Mouse (Mus musculus): ENCODE measurements around the gene 1700013F07Rik.
A peak's percentile ranks its signal among the peaks of the same experiment; 100 is the strongest.
"Not testable (repeated sequence)": the region's sequence is repeated elsewhere in the genome, so short reads cannot be mapped to it uniquely, and the experiment has no call there.

Gene 1700013F07Rik

DNA sequence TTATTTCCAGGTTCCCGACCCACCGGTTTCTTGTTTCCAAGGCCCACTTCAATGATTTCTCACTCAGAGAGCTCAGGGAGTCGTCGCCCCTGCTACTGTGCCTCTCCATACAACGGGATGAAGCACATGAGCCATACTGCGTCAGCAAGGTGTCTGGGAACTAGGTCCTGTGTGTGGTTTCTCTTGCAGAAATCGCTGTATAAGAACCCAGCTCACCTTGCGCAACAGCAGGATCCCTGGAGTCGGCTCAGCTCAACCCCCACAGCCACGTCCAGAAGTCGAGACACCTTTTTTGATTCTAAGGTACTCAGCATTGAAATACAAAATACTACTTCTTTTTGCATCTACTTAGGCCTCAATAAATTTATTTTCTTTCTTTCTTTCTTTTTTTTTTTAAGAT lies 8.3 kb downstream of the 1700013F07Rik start:
- DNase-seq (ENCODE audit: extremely low spot score, low read depth, low spot score): no peak

DNA sequence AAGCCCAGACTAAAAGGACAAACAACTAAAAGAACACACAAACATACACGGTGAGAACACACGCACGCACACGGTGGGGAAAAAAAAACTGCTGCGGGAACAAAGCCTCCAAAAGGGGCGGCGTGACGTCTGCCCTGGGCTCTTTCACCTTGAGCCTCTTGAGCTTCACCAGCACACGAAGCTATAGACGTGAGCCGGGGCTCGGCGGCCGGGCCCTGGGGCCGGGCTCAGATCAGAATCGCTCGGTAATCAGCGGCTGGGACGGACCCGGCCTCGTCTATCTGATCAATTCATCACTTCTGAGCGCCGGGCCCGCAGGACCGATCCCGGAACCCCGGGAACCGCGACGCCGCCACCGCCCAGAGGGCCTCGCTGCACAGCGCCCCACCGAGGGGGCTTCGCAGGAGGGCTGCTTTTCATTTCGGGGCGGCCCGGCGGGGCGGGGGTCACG lies 20.2 kb downstream of the 1700013F07Rik start:
- no peak for DNase-seq (ENCODE audit: extremely low spot score, low read depth, low spot score)

DNA sequence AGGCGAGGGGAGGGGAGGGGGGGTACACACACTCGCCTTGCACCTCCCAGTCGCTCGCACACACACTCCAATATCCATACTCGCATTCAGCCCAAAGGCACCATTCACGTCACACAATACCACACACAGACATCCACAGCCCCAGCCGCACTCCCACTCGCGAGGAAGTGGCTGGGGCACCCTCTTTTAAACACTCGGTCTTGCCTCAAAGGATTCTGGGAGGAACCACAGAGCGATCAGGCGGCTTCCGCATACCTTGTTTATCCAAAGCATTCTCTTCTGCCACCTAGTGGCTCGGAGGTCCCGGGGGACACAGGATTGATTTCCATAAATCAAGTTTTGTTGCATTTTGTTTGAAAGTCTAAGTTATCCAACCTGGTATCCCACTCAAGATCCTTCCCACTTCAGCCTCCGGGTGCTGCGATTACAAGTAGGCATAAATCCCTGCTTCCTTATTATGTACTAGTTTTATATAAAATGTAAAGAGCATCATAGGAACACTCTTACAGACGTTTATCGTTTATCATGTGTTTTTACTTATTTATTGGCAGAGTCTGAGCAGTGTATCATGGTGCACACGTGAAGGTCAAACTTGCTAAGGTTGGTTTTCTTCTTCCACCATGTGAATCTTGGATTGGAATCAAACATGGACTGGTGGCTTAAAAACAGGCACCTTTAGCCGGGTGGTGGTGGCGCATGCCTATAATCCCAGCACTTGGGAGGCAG lies 20.8 kb downstream of the 1700013F07Rik start:
- DNase-seq (ENCODE audit: extremely low spot score, low read depth, low spot score): peak; percentile 88

DNA sequence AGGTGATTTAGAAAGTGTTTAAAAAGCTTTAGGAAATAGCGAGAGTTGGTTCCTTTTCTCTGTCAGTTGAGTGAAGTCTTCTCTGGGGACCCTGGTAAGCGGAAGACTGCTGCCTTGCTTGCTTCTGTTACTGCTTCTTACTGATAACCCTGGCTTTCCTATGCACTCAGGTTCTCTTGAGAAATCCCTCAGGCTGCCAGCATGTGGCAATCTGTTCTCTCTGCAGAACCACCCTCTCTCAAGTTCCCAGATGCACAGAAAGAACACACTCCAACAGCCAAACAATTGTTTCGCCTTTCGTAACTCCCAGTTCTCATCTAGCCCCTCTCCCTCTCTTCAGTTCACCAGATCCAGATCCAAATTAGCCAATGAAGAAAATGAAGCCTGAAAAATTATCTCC lies 23.9 kb downstream of the 1700013F07Rik start:
- no peak for DNase-seq (ENCODE audit: extremely low spot score, low read depth, low spot score)

DNA sequence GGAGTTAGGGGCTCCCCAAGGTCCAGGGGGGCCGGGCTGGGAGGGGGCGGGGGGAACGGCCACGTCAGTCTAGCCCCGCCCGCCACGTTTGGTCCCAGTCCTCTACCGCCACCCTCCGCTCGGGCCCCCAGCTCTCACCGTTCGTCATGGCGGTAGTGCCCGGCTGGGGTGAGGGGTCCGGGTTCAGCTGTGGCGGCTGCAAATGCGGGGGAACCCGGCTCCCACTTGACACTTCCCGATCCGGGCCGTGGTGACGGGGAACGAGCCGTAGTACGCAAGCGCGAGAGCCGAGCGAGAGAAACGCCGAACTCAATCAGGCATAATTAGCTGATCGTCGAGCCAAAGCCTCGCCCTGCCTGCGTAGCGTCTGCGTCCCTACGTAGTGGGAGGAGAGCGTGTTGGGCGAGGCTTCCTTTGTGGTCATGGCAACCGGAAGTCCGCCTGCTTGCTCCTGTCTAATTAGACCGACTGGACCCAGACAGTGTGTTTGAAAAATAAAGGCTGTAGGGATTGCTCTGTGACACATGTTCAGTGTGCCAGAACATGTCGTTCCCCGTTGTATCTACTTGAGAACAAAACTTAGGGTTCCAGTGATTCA lies 28.3 kb downstream of the 1700013F07Rik start, which contains the start of gene Tmem167b:
Gene Tmem167b, minus strand, starts transcription at position 334 of the 598 bp plus-strand sequence.
- peak; percentile 98 for DNase-seq (ENCODE audit: extremely low spot score, low read depth, low spot score)

DNA sequence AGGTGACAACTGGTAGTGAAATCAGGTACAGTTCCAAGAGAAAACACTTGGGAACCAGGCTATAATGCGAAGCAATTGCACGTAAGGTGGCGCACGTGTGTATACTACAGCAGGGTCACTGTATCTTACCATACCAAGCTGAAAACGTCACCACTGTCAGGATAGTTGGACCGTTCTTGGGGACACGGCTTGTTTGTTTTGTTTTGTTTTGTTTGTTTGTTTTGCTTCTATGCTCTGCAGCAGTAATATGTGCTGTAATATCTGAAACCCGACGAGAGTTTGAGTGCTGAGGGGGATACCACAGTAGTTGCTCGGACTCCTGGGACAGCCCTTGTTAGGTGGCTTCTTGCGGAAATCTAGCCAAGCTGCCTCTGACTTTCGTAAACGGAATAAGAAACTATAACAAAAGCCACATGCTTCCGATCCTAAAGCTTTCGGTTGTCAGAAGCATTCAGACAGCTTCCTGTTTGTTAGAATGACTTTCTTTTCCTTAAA lies 28.9 kb downstream of the 1700013F07Rik start:
- DNase-seq (ENCODE audit: extremely low spot score, low read depth, low spot score): no peak

DNA sequence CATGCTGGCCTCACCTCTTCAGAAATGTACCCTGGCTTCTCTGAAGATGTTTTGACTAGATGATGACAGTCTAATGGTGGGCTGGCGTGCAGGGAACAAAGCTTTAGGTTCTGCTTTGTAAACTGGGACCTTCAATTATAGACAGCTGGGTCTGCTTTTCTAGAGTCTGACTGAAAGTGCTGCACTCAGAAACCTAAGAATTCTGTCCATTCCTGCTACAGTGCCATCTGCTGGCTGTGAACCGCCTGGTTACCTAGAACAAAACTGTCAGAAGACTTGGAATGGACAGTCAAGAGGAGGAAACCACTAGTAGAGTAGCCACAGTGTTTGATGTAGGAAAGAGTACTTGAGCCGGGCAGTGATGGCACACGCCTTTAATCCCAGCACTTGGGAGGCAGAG lies 29.4 kb downstream of the 1700013F07Rik start:
- DNase-seq (ENCODE audit: extremely low spot score, low read depth, low spot score): no peak

DNA sequence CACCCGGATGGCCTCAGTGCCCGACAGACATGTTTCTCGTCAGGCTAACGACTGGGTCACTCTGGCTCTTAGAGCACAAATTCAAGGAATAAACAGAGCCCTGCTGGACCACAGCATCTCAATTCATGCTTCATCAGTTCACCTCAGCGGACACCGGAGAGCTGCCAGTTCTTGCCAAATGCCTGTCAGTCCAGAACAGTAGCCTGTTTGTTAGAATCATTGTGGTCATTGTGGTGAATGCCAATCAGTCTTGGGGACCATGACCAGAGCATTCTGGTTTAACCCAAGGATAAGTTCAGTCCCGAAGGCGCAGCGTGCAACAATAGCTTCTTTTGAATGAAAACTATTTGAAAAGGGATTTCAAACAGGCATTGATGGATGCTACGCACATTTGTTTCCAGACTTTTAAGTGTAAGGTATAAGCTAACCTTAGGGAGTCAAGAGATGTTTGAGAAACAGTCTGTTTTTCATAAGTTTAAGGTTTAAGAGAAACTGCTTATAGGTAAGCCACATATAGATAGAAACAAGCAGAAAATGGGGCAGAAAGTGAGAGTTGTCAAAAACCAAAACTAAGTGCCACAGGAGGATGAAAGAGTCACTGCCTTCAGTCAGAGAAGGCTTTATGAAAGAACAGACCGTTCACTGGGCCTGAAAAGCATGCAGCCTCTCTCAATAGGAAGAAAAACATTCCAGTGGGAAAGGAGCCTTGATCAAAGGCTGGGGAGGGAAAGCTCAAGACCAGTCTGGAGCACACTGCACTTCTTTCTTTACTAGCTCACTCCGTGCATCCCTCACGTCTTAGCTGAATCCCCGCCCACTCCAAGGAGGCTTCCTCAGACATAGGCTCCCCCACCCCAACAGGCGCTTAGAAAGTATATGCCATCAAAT lies 34.3 kb downstream of the 1700013F07Rik start:
- DNase-seq (ENCODE audit: extremely low spot score, low read depth, low spot score): no peak

DNA sequence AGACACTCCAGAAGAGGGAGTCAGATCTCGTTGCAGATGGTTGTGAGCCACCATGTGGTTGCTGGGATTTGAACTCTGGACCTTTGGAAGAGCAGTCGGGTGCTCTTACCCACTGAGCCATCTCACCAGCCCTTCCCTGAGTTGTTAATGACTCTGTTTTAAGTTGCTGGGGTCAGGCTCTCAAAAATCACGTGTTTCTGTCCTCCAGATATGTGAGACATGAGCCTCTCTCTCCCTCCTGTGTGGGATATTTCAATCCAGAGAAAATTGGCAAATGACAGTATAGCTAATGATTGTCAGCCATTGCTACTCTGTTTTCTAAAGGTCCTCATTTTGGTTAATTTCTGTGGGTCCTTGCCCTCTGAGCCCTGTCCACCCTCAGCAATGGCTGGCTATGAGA lies 35.7 kb downstream of the 1700013F07Rik start:
- not testable (repeated sequence) for DNase-seq (ENCODE audit: extremely low spot score, low read depth, low spot score)

DNA sequence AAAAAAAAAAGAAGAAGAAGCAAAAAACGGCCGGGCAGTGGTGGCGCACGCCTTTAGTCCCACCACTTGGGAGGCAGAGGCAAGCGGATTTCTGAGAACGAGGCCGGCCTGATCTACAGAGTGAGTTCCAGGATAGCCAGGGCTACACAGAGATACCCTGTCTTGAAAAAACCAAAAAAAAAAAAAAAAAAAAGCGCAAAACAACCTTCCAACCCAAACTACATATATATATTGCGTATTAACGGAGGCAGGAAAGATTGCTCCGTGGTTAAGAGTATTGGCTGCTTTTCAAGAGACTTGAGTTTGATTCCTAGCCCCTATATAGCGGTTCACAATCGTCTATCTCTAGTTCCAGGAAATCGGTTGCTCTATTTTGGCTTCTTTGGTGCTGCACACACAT lies 36.9 kb downstream of the 1700013F07Rik start:
- no peak for DNase-seq (ENCODE audit: extremely low spot score, low read depth, low spot score)

DNA sequence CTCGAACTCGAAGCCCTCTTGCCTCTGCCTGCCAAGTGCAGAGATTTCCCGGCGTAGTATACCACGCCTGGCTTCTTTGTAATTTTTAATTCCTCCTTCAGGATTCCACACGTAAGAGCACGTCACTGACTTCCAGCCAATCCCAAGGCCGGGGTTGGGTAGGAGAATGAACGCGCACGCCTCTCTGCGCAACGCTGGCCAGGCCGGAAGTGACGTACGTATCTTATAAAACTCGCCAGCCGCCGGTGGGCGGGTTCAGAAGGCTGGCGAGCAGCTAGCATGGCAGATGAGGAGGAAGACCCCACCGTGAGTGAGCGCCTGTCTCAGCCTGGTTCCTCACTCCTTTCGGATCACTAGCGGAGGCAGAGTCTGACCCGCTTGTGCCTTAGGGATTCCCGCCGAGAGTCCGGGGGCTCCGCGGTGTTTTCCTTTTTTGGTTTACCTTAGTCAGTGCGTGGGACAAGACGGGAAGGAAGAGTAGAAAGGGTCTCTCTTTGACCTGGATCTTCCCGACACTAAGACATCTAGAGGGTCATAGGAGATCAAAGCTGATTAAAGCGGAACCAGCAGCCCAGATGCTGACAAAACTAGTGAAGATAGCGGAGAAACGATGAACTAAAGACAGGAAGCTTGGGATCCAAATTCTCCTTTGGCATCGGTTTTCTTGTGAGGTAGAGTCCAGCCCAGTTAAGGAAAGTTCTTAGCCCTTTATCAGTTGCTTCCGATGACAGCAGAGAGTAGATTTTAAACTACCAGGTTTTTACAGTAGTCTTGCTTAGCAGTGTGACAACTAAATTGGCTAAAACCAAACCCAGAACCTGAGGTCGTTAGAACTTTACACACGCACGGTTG lies 37.7 kb downstream of the 1700013F07Rik start, which contains the start of gene Taf13:
Gene Taf13, plus strand, starts transcription at position 256 of the 852 bp plus-strand sequence.
- DNase-seq (ENCODE audit: extremely low spot score, low read depth, low spot score): peak; percentile 93

DNA sequence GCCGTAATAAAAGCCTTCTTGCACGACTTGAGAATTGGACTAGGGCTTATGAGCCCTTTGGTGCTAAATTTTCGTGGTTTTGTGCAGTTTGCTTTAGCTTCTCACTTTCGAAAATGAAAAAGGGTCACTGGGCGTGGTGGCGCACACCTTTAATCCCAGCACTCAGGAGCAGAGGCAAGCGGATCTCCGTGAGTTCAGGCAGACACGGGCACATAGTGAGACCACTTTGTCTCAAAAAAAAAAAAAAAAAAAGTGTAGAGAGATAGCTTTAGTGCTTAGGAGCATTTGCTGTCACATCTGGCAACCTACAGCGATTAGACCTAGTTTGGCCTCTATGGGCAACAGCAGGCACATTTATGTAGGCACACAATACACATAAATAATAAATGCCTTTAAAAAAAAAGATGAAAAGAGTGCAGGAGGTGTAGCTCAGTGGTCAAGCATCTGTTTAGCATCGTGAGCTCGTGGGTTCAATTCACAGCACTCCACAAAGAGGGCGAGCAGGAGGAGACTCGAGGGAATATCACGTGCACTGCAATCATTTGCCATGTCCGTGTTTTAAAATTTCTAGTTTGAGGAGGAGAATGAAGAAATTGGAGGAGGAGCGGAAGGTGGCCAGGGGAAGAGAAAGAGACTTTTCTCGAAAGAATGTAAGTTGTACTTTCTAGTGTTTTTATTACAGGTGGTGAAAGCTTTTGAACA lies 38.5 kb downstream of the 1700013F07Rik start:
- DNase-seq (ENCODE audit: extremely low spot score, low read depth, low spot score): no peak

DNA sequence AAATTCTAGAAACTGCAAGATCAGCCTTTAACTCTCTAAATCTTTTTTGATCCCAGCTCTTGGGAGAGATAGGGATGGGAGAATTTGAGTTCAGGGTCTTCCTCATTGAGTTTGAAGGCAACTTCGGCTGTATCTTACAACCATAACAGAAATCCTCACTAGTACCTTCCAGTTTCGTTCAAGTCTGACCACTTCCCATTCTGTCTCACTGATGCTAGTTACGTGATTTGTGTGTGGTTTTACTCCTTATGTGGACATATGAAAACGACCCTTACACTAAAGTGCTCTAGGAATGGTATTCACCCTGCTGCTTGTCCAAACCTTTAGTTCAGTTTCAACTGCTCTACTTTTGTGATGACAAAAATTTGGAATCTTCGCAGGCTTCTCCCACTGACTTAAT lies 40.1 kb downstream of the 1700013F07Rik start:
- DNase-seq (ENCODE audit: extremely low spot score, low read depth, low spot score): no peak

DNA sequence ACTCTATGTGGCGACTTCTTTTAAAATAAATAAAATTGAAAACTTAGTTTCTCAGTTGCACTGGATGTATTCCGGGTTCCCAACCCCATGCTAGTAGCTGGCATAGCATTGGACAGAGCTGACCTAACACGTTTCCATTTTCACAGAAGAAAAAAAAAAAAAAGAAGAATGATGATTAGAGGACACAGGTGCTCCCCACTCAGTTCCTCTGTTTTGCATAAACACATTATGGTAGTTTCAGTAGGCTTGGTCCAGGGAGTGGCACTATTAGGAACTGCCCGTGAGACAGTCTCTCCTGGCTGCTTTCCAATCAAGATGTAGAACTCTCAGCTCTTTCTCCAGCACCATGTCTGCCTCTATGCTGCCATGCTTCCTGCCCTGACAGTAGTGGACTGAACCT lies 50.6 kb downstream of the 1700013F07Rik start:
- DNase-seq (ENCODE audit: extremely low spot score, low read depth, low spot score): no peak

DNA sequence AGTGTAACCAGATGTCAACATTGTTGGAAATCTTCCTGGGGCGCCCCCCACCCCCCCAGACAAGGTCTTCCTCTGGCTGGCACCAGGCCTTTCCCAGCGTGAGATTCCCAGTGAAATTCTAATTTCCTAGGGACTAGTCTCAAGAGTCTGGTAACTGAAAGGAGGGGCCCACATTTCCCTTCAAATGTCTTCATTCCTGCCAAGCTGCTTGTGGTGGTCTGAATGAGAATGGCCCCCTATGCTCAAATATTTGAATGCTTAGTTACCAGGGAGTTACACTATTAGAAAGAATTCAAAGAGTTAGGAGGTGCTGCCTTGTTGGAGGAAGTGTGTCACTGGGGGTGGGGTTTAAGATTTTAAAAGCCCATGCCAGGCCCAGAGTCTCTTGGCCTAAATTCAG lies 54.5 kb downstream of the 1700013F07Rik start:
- DNase-seq (ENCODE audit: extremely low spot score, low read depth, low spot score): no peak

DNA sequence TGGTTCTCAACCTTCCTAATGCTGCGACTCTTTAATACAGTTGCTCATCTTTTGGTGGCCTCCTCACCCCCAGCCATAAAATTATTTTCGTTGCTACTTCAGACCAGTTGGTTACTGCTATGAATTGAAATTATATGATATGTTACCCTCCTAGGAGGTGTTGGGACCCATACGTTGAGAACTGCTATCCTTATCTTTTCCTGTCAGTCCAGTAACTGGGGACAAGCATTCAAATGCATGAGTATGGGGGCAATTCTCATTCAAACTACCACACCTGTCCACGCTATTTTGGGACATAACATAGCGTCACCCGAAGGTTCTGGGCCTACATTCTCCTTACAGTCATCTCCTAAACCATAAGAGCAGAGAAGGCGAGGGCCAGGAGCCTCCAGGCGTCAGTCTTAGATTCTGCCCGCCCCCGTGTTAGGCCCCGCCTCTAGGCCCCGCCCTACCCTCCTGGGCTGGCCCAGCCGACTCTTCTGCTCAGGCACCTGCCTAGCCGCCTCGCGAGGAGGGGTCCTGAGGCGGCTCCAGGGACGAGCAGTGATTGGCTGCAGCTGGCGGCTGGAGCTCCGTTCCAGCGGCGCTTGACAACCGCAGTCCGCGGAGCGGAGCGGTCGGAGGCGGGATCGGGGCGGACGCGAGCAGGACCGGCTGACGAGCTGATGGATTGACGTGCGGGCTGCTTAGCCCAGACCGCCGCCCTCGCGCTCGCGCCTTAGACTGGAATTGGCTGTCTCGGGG lies 57.0 kb downstream of the 1700013F07Rik start, which contains the start of gene Wdr47:
Gene Wdr47, plus strand, starts transcription at position 494 of the 744 bp plus-strand sequence.
- DNase-seq (ENCODE audit: extremely low spot score, low read depth, low spot score): peak; percentile 82

DNA sequence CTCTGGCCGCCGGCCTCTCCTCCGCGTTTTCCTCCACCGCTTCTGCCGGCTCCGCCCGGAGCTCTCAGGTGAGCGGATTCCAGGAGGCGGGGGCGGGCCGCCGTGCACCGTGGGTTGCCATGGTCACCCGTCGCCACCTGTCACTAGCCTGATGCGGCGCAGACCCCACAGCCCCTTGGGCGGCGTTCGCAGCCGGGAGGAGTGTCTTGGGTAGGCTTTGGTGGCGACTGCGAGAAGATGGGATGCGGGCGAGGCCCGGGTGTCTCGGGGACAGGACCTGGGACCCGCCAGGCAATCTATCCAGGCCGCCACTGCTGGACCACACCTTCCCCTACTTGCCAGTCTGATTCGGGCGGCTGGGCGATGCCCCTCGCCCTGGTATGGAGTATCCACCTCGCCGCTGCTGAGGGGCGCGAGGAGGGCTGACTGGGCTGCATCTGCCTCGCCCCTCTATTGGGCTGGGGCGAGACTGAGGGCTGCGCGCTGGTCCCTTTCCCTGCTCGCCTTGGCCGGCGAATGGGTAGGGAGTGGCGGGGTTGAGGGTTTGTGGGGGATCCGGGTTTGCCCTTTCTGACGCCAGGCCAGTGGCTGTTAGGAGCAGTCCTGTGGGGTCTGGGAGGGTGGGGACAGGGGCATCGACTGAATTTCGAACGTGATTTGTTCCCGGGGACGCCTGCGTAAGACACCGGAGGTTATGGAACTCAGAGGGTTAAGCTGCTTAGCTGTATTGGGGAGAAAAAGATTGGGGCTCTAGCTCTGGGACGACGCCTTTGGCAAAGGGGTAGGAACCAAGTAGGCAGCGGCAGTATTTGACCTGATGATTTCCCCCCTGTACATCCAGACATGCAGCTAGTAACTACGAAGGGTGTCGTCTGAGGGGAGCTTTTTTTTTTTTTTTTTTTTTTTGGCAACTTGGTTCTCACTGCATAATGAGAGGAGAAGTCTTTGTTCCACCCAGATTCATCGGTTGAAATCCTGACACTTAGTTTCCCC lies 57.9 kb downstream of the 1700013F07Rik start:
- DNase-seq (ENCODE audit: extremely low spot score, low read depth, low spot score): no peak

All from hindlimb bud, embryonic 11.5 days (tissue).